Mouse (Mus musculus) hindbrain, embryonic 13.5 days (tissue): ENCODE data around the gene Gse1. TPM values are rescaled to one million over a fixed set of nuclear protein-coding genes. Genes with fewer than 3 reads are reported as not detected.

Experiments used
- ATAC-seq: fragments of 200-750 bp; cut with Nextera tagmentation; 2 replicates; pipeline ENCODE4 v1.8.0; 2017; ENCODE audit warnings: moderate TSS enrichment; ENCODE audit not compliant: low FRiP score
- H3K27ac ChIP-seq: fragments of 300-500 bp; sonication (generic); 2 replicates; pipeline ENCODE4 v1.5.1; 2015; ENCODE audit warnings: inconsistent platforms, mild to moderate bottlenecking, moderate library complexity
- H3K27me3 ChIP-seq: fragments of 300-500 bp; sonication (generic); 2 replicates; pipeline ENCODE4 v1.6.1; 2015; ENCODE audit warnings: mild to moderate bottlenecking, inconsistent platforms
- H3K36me3 ChIP-seq: fragments of 300-500 bp; sonication (generic); 2 replicates; pipeline ENCODE4 v1.6.1; 2015; ENCODE audit warnings: mild to moderate bottlenecking, inconsistent platforms
- H3K4me1 ChIP-seq: fragments of 300-500 bp; sonication (generic); replicated peaks from 2 replicates; pipeline ENCODE4 v1.6.1; 2015; ENCODE audit warnings: inconsistent platforms
- H3K4me2 ChIP-seq: fragments of 300-500 bp; sonication (generic); 2 replicates; pipeline ENCODE4 v1.6.1; 2015; ENCODE audit warnings: inconsistent platforms, mild to moderate bottlenecking, moderate library complexity
- H3K4me3 ChIP-seq: fragments of 300-500 bp; sonication (generic); 2 replicates; pipeline ENCODE4 v1.5.1; 2015; ENCODE audit warnings: mild to moderate bottlenecking, inconsistent platforms
- H3K9ac ChIP-seq: fragments of 300-500 bp; sonication (generic); 2 replicates; pipeline ENCODE4 v1.6.1; 2015; ENCODE audit warnings: mild to moderate bottlenecking, inconsistent platforms
- H3K9me3 ChIP-seq: fragments of 300-500 bp; sonication (generic); 2 replicates; pipeline ENCODE4 v1.6.1; 2016; ENCODE audit warnings: inconsistent platforms
- WGBS: fragments of 180-500 bp; shearing (Covaris S2); methylation state at CpG from one replicate; pipeline ENCODE4 v1.1.7; 2015; 5-methylcytosine and 5-hydroxymethylcytosine counted together
- polyA plus RNA-seq: library from polyadenylated mRNA; unstranded; fragments of >200 nt; fragmentation: Nextera tagmentation; extraction: Ambion mirVana; gene quantifications from 2 replicates; pipeline ENCODE4 v1.2.1, GENCODE M21; 2015

Gse1 gene
- polyA plus RNA-seq, 1 experiment from 2014 or later = 22.1 TPM

- Histone ChIP-seq H3K27ac (no peak overlapping the region), H3K9me3 (no peaks in the 10 kb centered on the region), H3K4me1 (peaks cover 46% of the 10 kb centered on the region), H3K4me3 (no peak overlapping the region), H3K27me3 (0 out of 2 replicates have a peak, but pooled peaks cover 10% of the 10 kb centered on the region), H3K36me3 (no peaks in the 10 kb centered on the region), H3K9ac (no peak overlapping the region), H3K4me2 (no peak overlapping the region)
- WGBS = 65% methylated on average over 5 of the region's 5 CpGs
- ATAC-seq = no peak
Observed at GRCm38 (mm10) chr8:120213939-120214338, 14.3 kb upstream of the Gse1 start.

GRCm38 (mm10) chr8:120215416-120216141 is 12.7 kb upstream of the Gse1 start:
- peak overlapping the region; percentile 70 for H3K27ac ChIP-seq
- H3K9ac ChIP-seq = no peak overlapping the region
- 36% methylated on average over 7 of the region's 7 CpGs for WGBS
- H3K36me3 ChIP-seq = no peaks in the 10 kb centered on the region
- H3K9me3 ChIP-seq = no peaks in the 10 kb centered on the region
- no peak overlapping the region for H3K4me2 ChIP-seq
- ATAC-seq = no peak
- H3K4me1 ChIP-seq = peaks cover 42% of the 10 kb centered on the region
- H3K4me3 ChIP-seq = no peak overlapping the region
- 0 out of 2 replicates have a peak, but pooled peaks cover 6% of the 10 kb centered on the region for H3K27me3 ChIP-seq

- peak overlapping the region; percentile 67 for H3K27ac ChIP-seq
- no peak overlapping the region for H3K9ac ChIP-seq
- WGBS = 21% methylated on average over 13 of the region's 13 CpGs
- H3K27me3 ChIP-seq = peaks cover 17% of the 10 kb centered on the region; the same call in 1 of the 2 replicates
- ATAC-seq = peak; percentile 72
- peaks cover 36% of the 10 kb centered on the region for H3K4me1 ChIP-seq
- no peaks in the 10 kb centered on the region for H3K36me3 ChIP-seq
- H3K9me3 ChIP-seq = no peaks in the 10 kb centered on the region
- H3K4me3 ChIP-seq = no peak overlapping the region
- H3K4me2 ChIP-seq = no peak overlapping the region
Observed at GRCm38 (mm10) chr8:120216855-120217830, 11.1 kb upstream of the Gse1 start.

GRCm38 (mm10) chr8:120222548-120222947 is 5.7 kb upstream of the Gse1 start:
- H3K4me1 ChIP-seq = peaks cover 48% of the 10 kb centered on the region
- no peaks in the 10 kb centered on the region for H3K36me3 ChIP-seq
- H3K9me3 ChIP-seq = no peaks in the 10 kb centered on the region
- whole genome bisulfite sequencing = 45% methylated on average over 11 of the region's 11 CpGs
- peaks cover 12% of the 10 kb centered on the region; the same call in 1 of the 2 replicates for H3K27me3 ChIP-seq
- no peak for ATAC-seq
- H3K4me2 ChIP-seq = no peak overlapping the region
- 0 out of 2 replicates have a peak overlapping the region, but pooled peaks have one; percentile 30 for H3K27ac ChIP-seq
- no peak overlapping the region for H3K4me3 ChIP-seq
- H3K9ac ChIP-seq = no peak overlapping the region

- no peak for ATAC-seq
- WGBS = 47% methylated on average over 11 of the region's 11 CpGs
Observed at GRCm38 (mm10) chr8:120224521-120225420, 3.5 kb upstream of the Gse1 start.

GRCm38 (mm10) chr8:120225421-120226151 is 2.7 kb upstream of the Gse1 start:
- Histone ChIP-seq H3K27ac (peak overlapping the region; percentile 44; the same call in 1 of the 2 replicates), H3K4me3 (no peak overlapping the region), H3K9ac (no peak overlapping the region), H3K36me3 (no peaks in the 10 kb centered on the region), H3K4me1 (peaks cover 63% of the 10 kb centered on the region), H3K4me2 (no peak overlapping the region), H3K27me3 (peaks cover 24% of the 10 kb centered on the region; the same call in 1 of the 2 replicates), H3K9me3 (no peaks in the 10 kb centered on the region)
- 20% methylated on average over 10 of the region's 10 CpGs for WGBS
- ATAC-seq = no peak

More at GRCm38 (mm10) chr8:120224521-120225420, 3.5 kb upstream of the Gse1 start:
- Histone ChIP-seq H3K9me3 (no peaks in the 10 kb centered on the region), H3K9ac (no peak overlapping the region), H3K4me2 (no peak overlapping the region), H3K27me3 (peaks cover 18% of the 10 kb centered on the region; the same call in 1 of the 2 replicates), H3K27ac (peak overlapping the region; percentile 44; the same call in 1 of the 2 replicates), H3K4me3 (no peak overlapping the region), H3K36me3 (no peaks in the 10 kb centered on the region), H3K4me1 (peaks cover 55% of the 10 kb centered on the region)

GRCm38 (mm10) chr8:120226700-120227577 is 1.3 kb upstream of the Gse1 start:
- Histone ChIP-seq H3K9ac (no peak overlapping the region), H3K4me2 (peak overlapping the region; percentile 90), H3K27me3 (peaks cover 19% of the 10 kb centered on the region), H3K4me1 (peaks cover 77% of the 10 kb centered on the region), H3K4me3 (no peak overlapping the region), H3K27ac (peak overlapping the region; percentile 40), H3K9me3 (no peaks in the 10 kb centered on the region), H3K36me3 (no peaks in the 10 kb centered on the region)
- no peak for ATAC-seq
- 48% methylated on average over 5 of the region's 5 CpGs for WGBS

GRCm38 (mm10) chr8:120227578-120227876 is 729 bp upstream of the Gse1 start:
- H3K4me1 ChIP-seq = peaks cover 78% of the 10 kb centered on the region
- peak overlapping the region; percentile 90 for H3K4me2 ChIP-seq
- peak overlapping the region; percentile 35; the same call in 1 of the 2 replicates for H3K9ac ChIP-seq
- peak overlapping the region; percentile 46 for H3K27ac ChIP-seq
- H3K4me3 ChIP-seq = peak overlapping the region; percentile 62
- no peaks in the 10 kb centered on the region for H3K9me3 ChIP-seq
- no peaks in the 10 kb centered on the region for H3K36me3 ChIP-seq
- ATAC-seq = no peak
- peaks cover 25% of the 10 kb centered on the region for H3K27me3 ChIP-seq

- H3K4me3 ChIP-seq = peak overlapping the region; percentile 62
- H3K4me1 ChIP-seq = peaks cover 84% of the 10 kb centered on the region
- H3K27ac ChIP-seq = peak overlapping the region; percentile 81
- H3K27me3 ChIP-seq = peaks cover 35% of the 10 kb centered on the region
- H3K9ac ChIP-seq = peak overlapping the region; percentile 77
- WGBS = under 1% methylated on average over 89 of the region's 125 CpGs
- peak; percentile 11; the same call in 1 of the 2 replicates for ATAC-seq
- H3K36me3 ChIP-seq = no peaks in the 10 kb centered on the region
- peak overlapping the region; percentile 90 for H3K4me2 ChIP-seq
- no peaks in the 10 kb centered on the region for H3K9me3 ChIP-seq
Observed at GRCm38 (mm10) chr8:120228781-120229573, 721 bp downstream of the Gse1 start.

GRCm38 (mm10) chr8:120229574-120229916 is 1.3 kb downstream of the Gse1 start:
- no peak overlapping the region for H3K27ac ChIP-seq
- peak overlapping the region; percentile 62 for H3K4me3 ChIP-seq
- H3K9ac ChIP-seq = peak overlapping the region; percentile 77
- peaks cover 87% of the 10 kb centered on the region for H3K4me1 ChIP-seq
- no peaks in the 10 kb centered on the region for H3K9me3 ChIP-seq
- H3K36me3 ChIP-seq = no peaks in the 10 kb centered on the region
- ATAC-seq = no peak
- WGBS = 1% methylated on average over 22 of the region's 22 CpGs
- peak overlapping the region; percentile 90 for H3K4me2 ChIP-seq
- H3K27me3 ChIP-seq = peaks cover 35% of the 10 kb centered on the region
